26 mouse cellular contexts compared by ENCODE assay signal in the genomic region with DNA sequence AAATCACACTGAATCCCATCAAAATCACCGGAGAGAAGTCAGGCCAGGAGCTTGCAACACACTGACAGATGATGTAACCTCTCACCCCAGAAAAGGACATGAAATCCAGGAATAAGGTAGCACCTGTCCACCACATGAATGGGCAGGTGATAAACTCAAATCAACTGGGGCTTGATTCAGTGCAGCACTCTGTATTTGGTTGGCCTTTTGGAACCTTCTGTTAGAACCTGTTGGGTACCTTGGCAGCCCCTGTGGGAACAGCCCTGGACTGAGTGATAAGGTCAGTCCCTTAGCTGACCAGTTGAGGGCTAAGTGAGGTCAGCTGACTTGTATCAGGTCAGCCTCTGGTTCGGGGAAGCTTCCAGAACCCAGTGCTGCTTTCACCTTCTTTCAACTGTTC. TPM values are rescaled to one million over a fixed set of nuclear protein-coding genes. Genes with fewer than 3 reads are reported as not detected.
DNase-seq lines count a peak whose midpoint lies in the region; ATAC-seq lines count a peak whose summit lies in the region.
"Had no signal": no experiment of that assay in that cellular context is flagged by ENCODE, and none has a peak within 500 bp of the region (broad histone marks: within the 10 kb centered on the region; RNA-seq: fewer than 3 reads in every experiment).

No protein-coding gene starts in this region.

- H3K27ac ChIP-seq in heart, embryonic 10.5 days: no peak overlapping the region
- H3K27ac ChIP-seq in liver, embryonic 16.5 days (ENCODE audit: low read length): no peak overlapping the region
- H3K27ac ChIP-seq: embryonic facial prominence, embryonic 13.5 days; embryonic facial prominence, embryonic 15.5 days; forebrain, embryonic 10.5 days; forebrain, embryonic 12.5 days had no signal

- H3K9ac ChIP-seq in liver, embryonic 16.5 days (ENCODE audit: low read depth, low read length): no peak overlapping the region
- H3K9ac ChIP-seq: embryonic facial prominence, embryonic 13.5 days; embryonic facial prominence, embryonic 15.5 days; forebrain, embryonic 12.5 days had no signal

- WGBS in heart, embryonic 10.5 days: 76% methylated on average over 2 of the region's 2 CpGs
- 60% methylated on average over 2 of the region's 2 CpGs for WGBS in liver, embryonic 16.5 days (ENCODE audit: insufficient replicate concordance)

- peak; percentile 21; the same call in 1 of the 2 replicates for ATAC-seq in liver, embryonic 16.5 days (ENCODE audit: low read depth)
- ATAC-seq: forebrain, embryonic 14.5 days; forebrain, embryonic 16.5 days had no signal

- no peak overlapping the region for H3K4me2 ChIP-seq in liver, embryonic 16.5 days (ENCODE audit: low read depth, low read length)
- H3K4me2 ChIP-seq: embryonic facial prominence, embryonic 13.5 days; embryonic facial prominence, embryonic 15.5 days; forebrain, embryonic 12.5 days had no signal

- no peak overlapping the region for H3K4me3 ChIP-seq in heart, embryonic 10.5 days
- H3K4me3 ChIP-seq in liver, embryonic 16.5 days (ENCODE audit: low read depth, low read length): no peak overlapping the region
- H3K4me3 ChIP-seq: embryonic facial prominence, embryonic 13.5 days; embryonic facial prominence, embryonic 15.5 days; erythroblast, embryonic 14.5 days; forebrain, embryonic 10.5 days; forebrain, embryonic 12.5 days had no signal

- intact Hi-C loops in heart, postnatal 36 days (cut with DNase I): no loop called here

- no peaks in the 10 kb centered on the region for H3K9me3 ChIP-seq in heart, embryonic 10.5 days
- no peaks in the 10 kb centered on the region for H3K9me3 ChIP-seq in liver, embryonic 16.5 days (replicated peaks; ENCODE audit: control insufficient read depth, low read length)
- H3K9me3 ChIP-seq: embryonic facial prominence, embryonic 13.5 days; embryonic facial prominence, embryonic 15.5 days; forebrain, embryonic 10.5 days; forebrain, embryonic 12.5 days had no signal

- peak; percentile 45 for DNase-seq in heart, embryonic 10.5 days (ENCODE audit: low spot score)
- no peak for DNase-seq in heart, postnatal 36 days
- no peak for DNase-seq in liver
- DNase-seq: adrenal gland, adult 8-10 months; adrenal gland, postnatal 14 days; adrenal gland, postnatal 36 days; cerebellum, adult 11 months; cerebellum, adult 18-20 months; cerebellum, adult 8-10 months; cerebellum, adult 9-11 months; cerebellum, postnatal 14 days; cerebellum, postnatal 36 days; embryo, embryonic 11 days had no signal

- no peaks in the 10 kb centered on the region for H3K4me1 ChIP-seq in heart, embryonic 10.5 days
- H3K4me1 ChIP-seq in liver, embryonic 16.5 days (ENCODE audit: control insufficient read depth, low read depth, low read length): no peaks in the 10 kb centered on the region
- H3K4me1 ChIP-seq: embryonic facial prominence, embryonic 13.5 days; embryonic facial prominence, embryonic 15.5 days; forebrain, embryonic 10.5 days; forebrain, embryonic 12.5 days had no signal

- H3K36me3 ChIP-seq in heart, embryonic 10.5 days: no peaks in the 10 kb centered on the region
- no peaks in the 10 kb centered on the region for H3K36me3 ChIP-seq in liver, embryonic 16.5 days (ENCODE audit: control insufficient read depth, insufficient read depth)
- H3K36me3 ChIP-seq: embryonic facial prominence, embryonic 13.5 days; embryonic facial prominence, embryonic 15.5 days; forebrain, embryonic 10.5 days; forebrain, embryonic 12.5 days had no signal

- no peaks in the 10 kb centered on the region for H3K27me3 ChIP-seq in heart, embryonic 10.5 days (ENCODE audit: insufficient read depth, poor library complexity, severe bottlenecking)
- H3K27me3 ChIP-seq in liver, embryonic 16.5 days (ENCODE audit: control insufficient read depth, insufficient read depth, low read depth, low read length): no peaks in the 10 kb centered on the region
- H3K27me3 ChIP-seq: embryonic facial prominence, embryonic 13.5 days; embryonic facial prominence, embryonic 15.5 days; forebrain, embryonic 12.5 days had no signal

RNA-seq across cellular contexts. Expression of a gene that starts 11.5 kb away (rescaled TPM):
- polyA plus RNA-seq in heart, embryonic 10.5 days (2016; fragmentation: Nextera tagmentation; extraction: Ambion mirVana): 0.51 and 0.68 TPM in 2 replicates
- 1 to 10 TPM; 1.9 to 2.9 TPM for total RNA-seq in heart, postnatal 36 days (2021)
- polyA plus RNA-seq in liver, embryonic 16.5 days (2015; fragmentation: Nextera tagmentation; extraction: Ambion mirVana): 2.4 and 2.7 TPM in 2 replicates
- total RNA-seq: common myeloid progenitor, adult 5-6 weeks; MEL had no signal
- polyA plus RNA-seq: C2C12; erythroblast, embryonic 14.5 days had no signal

RNA-seq across cellular contexts. Expression of a gene that starts 33.2 kb away (rescaled TPM):
- not detected in 2 replicates for polyA plus RNA-seq in heart, embryonic 10.5 days (2016; fragmentation: Nextera tagmentation; extraction: Ambion mirVana)
- not detected for total RNA-seq in heart, postnatal 36 days (2021)
- 0.13 TPM in 1 of 2 replicates, not detected in the other for polyA plus RNA-seq in liver, embryonic 16.5 days (2015; fragmentation: Nextera tagmentation; extraction: Ambion mirVana)
- total RNA-seq: common myeloid progenitor, adult 5-6 weeks; MEL had no signal
- polyA plus RNA-seq: brain, embryonic 14.5 days; C2C12; embryonic facial prominence, embryonic 11.5 days; embryonic facial prominence, embryonic 13.5 days; embryonic facial prominence, embryonic 15.5 days; erythroblast, embryonic 14.5 days; forebrain, embryonic 10.5 days; forebrain, embryonic 12.5 days; forebrain, embryonic 14.5 days; forebrain, embryonic 16.5 days had no signal

RNA-seq across cellular contexts. Expression of a gene that starts 35.9 kb away (rescaled TPM):
- polyA plus RNA-seq in heart, embryonic 10.5 days (2016; fragmentation: Nextera tagmentation; extraction: Ambion mirVana): 122 and 132 TPM in 2 replicates
- total RNA-seq in heart, postnatal 36 days (2021): 100 to 1,000 TPM; 270 to 286 TPM
- polyA plus RNA-seq in liver, embryonic 16.5 days (2015; fragmentation: Nextera tagmentation; extraction: Ambion mirVana): 64.5 and 68.0 TPM in 2 replicates

RNA-seq across cellular contexts. Expression of a gene that starts 50.6 kb away (rescaled TPM):
- polyA plus RNA-seq in heart, embryonic 10.5 days (2016; fragmentation: Nextera tagmentation; extraction: Ambion mirVana): 0.86 and 1.8 TPM in 2 replicates
- under 1 TPM in 1 of 2 experiments, not detected in 1; 0.39 TPM for total RNA-seq in heart, postnatal 36 days (2021)
- polyA plus RNA-seq in liver, embryonic 16.5 days (2015; fragmentation: Nextera tagmentation; extraction: Ambion mirVana): 0.06 and 0.11 TPM in 2 replicates
- total RNA-seq: common myeloid progenitor, adult 5-6 weeks; MEL had no signal
- polyA plus RNA-seq: C2C12; erythroblast, embryonic 14.5 days had no signal
